Mouse (Mus musculus) testis, postnatal 14 days (tissue): ENCODE measurements around the gene Tmem164.

Experiments used
- DNase-seq: peaks from one replicate; pipeline ENCODE4 v3.0.0; 2021; ENCODE audit warnings: low spot score

The Tmem164 gene

GRCm38 (mm10) chrX:142828184-142828908 lies 147.1 kb downstream of the Tmem164 start:
- no peak for DNase-seq

- DNase-seq: no peak
Measured at GRCm38 (mm10) chrX:142829267-142829666, 148.1 kb downstream of the Tmem164 start.

- DNase-seq: no peak
Measured at GRCm38 (mm10) chrX:142829866-142830470, 148.8 kb downstream of the Tmem164 start.

GRCm38 (mm10) chrX:142830572-142830971 lies 149.4 kb downstream of the Tmem164 start:
- no peak for DNase-seq

- DNase-seq: no peak
Measured at GRCm38 (mm10) chrX:142832221-142832620, 151.0 kb downstream of the Tmem164 start.

GRCm38 (mm10) chrX:142833164-142833796 lies 152.1 kb downstream of the Tmem164 start:
- peak; percentile 42 for DNase-seq

- no peak for DNase-seq
Measured at GRCm38 (mm10) chrX:142834807-142835206, 153.6 kb downstream of the Tmem164 start.

GRCm38 (mm10) chrX:142836399-142836798 lies 155.2 kb downstream of the Tmem164 start:
- no peak for DNase-seq

- no peak for DNase-seq
Measured at GRCm38 (mm10) chrX:142837316-142837715, 156.1 kb downstream of the Tmem164 start.

- DNase-seq: peak; percentile 65
Measured at GRCm38 (mm10) chrX:142838841-142839240, 157.6 kb downstream of the Tmem164 start.

GRCm38 (mm10) chrX:142839411-142839810 lies 158.2 kb downstream of the Tmem164 start:
- DNase-seq: no peak

GRCm38 (mm10) chrX:142841916-142842315 lies 160.7 kb downstream of the Tmem164 start:
- DNase-seq: no peak

- DNase-seq: peak; percentile 62
Measured at GRCm38 (mm10) chrX:142846266-142846665, 165.1 kb downstream of the Tmem164 start.

- no peak for DNase-seq
Measured at GRCm38 (mm10) chrX:142848032-142848431, 166.8 kb downstream of the Tmem164 start.

- DNase-seq: no peak
Measured at GRCm38 (mm10) chrX:142869844-142870243, 188.6 kb downstream of the Tmem164 start.

GRCm38 (mm10) chrX:142882255-142882654 lies 201.0 kb downstream of the Tmem164 start:
- no peak for DNase-seq

GRCm38 (mm10) chrX:142883593-142883992 lies 202.4 kb downstream of the Tmem164 start:
- DNase-seq: no peak

GRCm38 (mm10) chrX:142885962-142886361 lies 204.8 kb downstream of the Tmem164 start:
- no peak for DNase-seq
